Mouse (Mus musculus) myocyte (in vitro differentiated cells): Measurements from ENCODE around the gene Gm37240.

ENCODE experiments used
- CEBPB ChIP-seq: IDR thresholded peaks from 2 replicates; pipeline ENCODE4 v1.6.1; 2011; ENCODE audit warnings: mild to moderate bottlenecking, moderate library complexity; ENCODE audit not compliant: poor library complexity, insufficient read depth, severe bottlenecking
- E2F4 ChIP-seq: IDR thresholded peaks from one replicate; pipeline ENCODE4 v1.6.1; 2011; ENCODE audit warnings: mild to moderate bottlenecking, control low read depth, moderate library complexity; ENCODE audit not compliant: insufficient read depth
- MAX ChIP-seq: IDR thresholded peaks from one replicate; pipeline ENCODE4 v1.6.1; 2011; ENCODE audit warnings: low read depth, mild to moderate bottlenecking, control low read depth
- MYOD1 ChIP-seq, 3 experiments: IDR thresholded peaks; one replicate each; pipeline ENCODE4 v1.6.1; 2011; ENCODE audit warnings: control low read depth in 2 of 3, low read depth in 2 of 3, mild to moderate bottlenecking in 2 of 3, moderate library complexity in 1 of 3; ENCODE audit not compliant: insufficient read length in 2 of 3, control insufficient read depth in 1 of 3
- MYOG ChIP-seq, 3 experiments: IDR thresholded peaks; one replicate each; pipeline ENCODE4 v1.6.1; 2011; ENCODE audit warnings: control low read depth in 2 of 3, low read depth in 2 of 3, mild to moderate bottlenecking in 2 of 3; ENCODE audit not compliant: insufficient read length in 2 of 3, control insufficient read depth in 1 of 3, insufficient read depth in 1 of 3
- POLR2A ChIP-seq: IDR thresholded peaks from one replicate; pipeline ENCODE4 v1.6.1; 2011; ENCODE audit warnings: low read depth, mild to moderate bottlenecking, control low read depth, moderate library complexity; ENCODE audit not compliant: insufficient read length
- POLR2AphosphoS2 ChIP-seq: IDR thresholded peaks from one replicate; pipeline ENCODE4 v1.6.1; 2011; ENCODE audit warnings: low read depth, control low read depth; ENCODE audit not compliant: insufficient read length
- REST ChIP-seq: IDR thresholded peaks from one replicate; pipeline ENCODE4 v1.6.1; 2011; ENCODE audit warnings: mild to moderate bottlenecking, control low read depth, moderate library complexity; ENCODE audit not compliant: insufficient read depth, insufficient read length
- SRF ChIP-seq: IDR thresholded peaks from one replicate; pipeline ENCODE4 v1.6.1; 2011; ENCODE audit warnings: low read depth; ENCODE audit not compliant: control insufficient read depth, insufficient read length
- TCF12 ChIP-seq: IDR thresholded peaks from one replicate; pipeline ENCODE4 v1.6.1; 2011; ENCODE audit warnings: mild to moderate bottlenecking, control low read depth; ENCODE audit not compliant: poor library complexity, insufficient read depth, severe bottlenecking
- TCF3 ChIP-seq: IDR thresholded peaks from one replicate; pipeline ENCODE4 v1.6.1; 2011; ENCODE audit warnings: low read depth, control low read depth; ENCODE audit not compliant: insufficient read length
- USF1 ChIP-seq: IDR thresholded peaks from one replicate; pipeline ENCODE4 v1.6.1; 2011; ENCODE audit warnings: low read depth, mild to moderate bottlenecking, control low read depth, moderate library complexity

DNA sequence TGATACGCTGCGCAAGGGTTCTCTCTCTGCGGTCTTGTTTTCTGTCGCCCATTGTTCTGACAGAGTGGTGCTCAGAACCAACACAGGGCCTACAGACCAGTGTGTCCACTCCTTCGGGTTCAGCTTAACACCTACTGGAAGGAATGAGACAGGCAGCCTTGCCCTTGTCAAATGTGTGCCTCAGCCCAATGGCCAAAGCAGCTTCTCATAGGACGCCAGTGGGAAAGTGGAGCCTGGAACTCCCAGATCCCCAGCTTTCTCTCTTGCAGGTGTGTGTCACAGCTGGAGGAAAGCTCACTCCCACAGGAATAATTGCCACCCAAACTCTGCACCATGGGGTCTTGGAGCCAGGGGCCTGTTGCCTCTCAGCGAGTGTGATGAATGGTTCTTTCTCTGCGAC is 1222.6 kb downstream of the Gm37240 start:
- TF ChIP-seq POLR2A (no peak), TCF12 (no peak), REST (no peak), CEBPB (no peak), E2F4 (no peak), USF1 (no peak), MAX (no peak), POLR2AphosphoS2 (no peak), SRF (no peak), MYOG (IDR thresholded peaks at IDR 0.05; ENCODE audit: control insufficient read depth in 1 of 3, insufficient read depth in 1 of 3, insufficient read length in 2 of 3, low read depth in 2 of 3) (no peak), TCF3 (no peak), MYOD1 (IDR thresholded peaks at IDR 0.05; ENCODE audit: control insufficient read depth in 1 of 3, insufficient read length in 2 of 3, low read depth in 2 of 3) (no peak)
